Mouse (Mus musculus) midbrain, embryonic 15.5 days (tissue): ENCODE data around the gene Gm5726. TPM values are rescaled to one million over a fixed set of nuclear protein-coding genes. Genes with fewer than 3 reads are reported as not detected.
"Not testable (repeated sequence)": the region's sequence is repeated elsewhere in the genome, so short reads cannot be mapped to it uniquely, and the experiment has no call there.

Source experiments
- ATAC-seq: fragments of 200-750 bp; cut with Nextera tagmentation; replicated peaks from 2 replicates; pipeline ENCODE4 v1.8.0; 2017; ENCODE audit warnings: moderate TSS enrichment
- H3K27ac ChIP-seq: fragments of 300-500 bp; sonication (generic); 2 replicates; pipeline ENCODE4 v1.5.1; 2015; ENCODE audit warnings: mild to moderate bottlenecking, inconsistent platforms
- H3K27me3 ChIP-seq: fragments of 300-500 bp; sonication (generic); replicated peaks from 2 replicates; pipeline ENCODE4 v1.6.1; 2015; ENCODE audit warnings: inconsistent platforms
- H3K36me3 ChIP-seq: fragments of 300-500 bp; sonication (generic); replicated peaks from 2 replicates; pipeline ENCODE4 v1.6.1; 2015; ENCODE audit warnings: inconsistent platforms
- H3K4me1 ChIP-seq: fragments of 300-500 bp; sonication (generic); 2 replicates; pipeline ENCODE4 v1.6.1; 2015; ENCODE audit warnings: inconsistent platforms
- H3K4me2 ChIP-seq: fragments of 300-500 bp; sonication (generic); 2 replicates; pipeline ENCODE4 v1.6.1; 2015; ENCODE audit warnings: inconsistent platforms, mild to moderate bottlenecking, moderate library complexity
- H3K4me3 ChIP-seq: fragments of 300-500 bp; sonication (generic); 2 replicates; pipeline ENCODE4 v1.5.1; 2015; ENCODE audit warnings: mild to moderate bottlenecking, inconsistent platforms
- H3K9ac ChIP-seq: fragments of 300-500 bp; sonication (generic); 2 replicates; pipeline ENCODE4 v1.6.1; 2015; ENCODE audit warnings: mild to moderate bottlenecking, inconsistent platforms
- H3K9me3 ChIP-seq: fragments of 300-500 bp; sonication (generic); 2 replicates; pipeline ENCODE4 v1.6.1; 2016; ENCODE audit warnings: inconsistent platforms
- WGBS: fragments of 180-500 bp; shearing (Covaris S2); methylation state at CpG from one replicate; pipeline ENCODE4 v1.1.7; 2015; ENCODE audit warnings: mixed read lengths; 5-methylcytosine and 5-hydroxymethylcytosine counted together
- polyA plus RNA-seq: library from polyadenylated mRNA; unstranded; fragments of >200 nt; fragmentation: Nextera tagmentation; extraction: Ambion mirVana; gene quantifications from 2 replicates; pipeline ENCODE4 v1.2.1, GENCODE M21; 2015

The Gm5726 gene
- polyA plus RNA-seq: not detected in 2 replicates

- WGBS: no CpG with 5 or more reads among the region's 1 CpGs
- not testable (repeated sequence) for H3K4me3 ChIP-seq, H3K9ac ChIP-seq, H3K4me2 ChIP-seq, ATAC-seq, H3K4me1 ChIP-seq, H3K27me3 ChIP-seq, H3K36me3 ChIP-seq, H3K27ac ChIP-seq, H3K9me3 ChIP-seq
Measured at GRCm38 (mm10) chr7:20545657-20546056, at the start of gene Gm5726. Gene Gm5726, minus strand, starts transcription at chr7:20545757.

GRCm38 (mm10) chr7:20576141-20576540 is 30.6 kb upstream of the Gm5726 start, which contains the start of gene Gm4141:
Gene Gm4141, minus strand, starts transcription at chr7:20576241.
- H3K4me3 ChIP-seq, ATAC-seq, H3K4me2 ChIP-seq, H3K27ac ChIP-seq, H3K9me3 ChIP-seq, H3K9ac ChIP-seq, H3K36me3 ChIP-seq, H3K27me3 ChIP-seq, H3K4me1 ChIP-seq: not testable (repeated sequence)
- no CpG with 5 or more reads among the region's 3 CpGs for WGBS

GRCm38 (mm10) chr7:20533537-20533936 is 12.0 kb downstream of the Gm5726 start, which contains the start of gene Vmn1r104:
Gene Vmn1r104, plus strand, starts transcription at chr7:20533837.
- not testable (repeated sequence) for H3K4me2 ChIP-seq, H3K4me3 ChIP-seq, H3K27ac ChIP-seq, H3K4me1 ChIP-seq, H3K36me3 ChIP-seq, ATAC-seq, H3K9ac ChIP-seq, H3K27me3 ChIP-seq, H3K9me3 ChIP-seq
- WGBS: no CpG with 5 or more reads among the region's 3 CpGs

GRCm38 (mm10) chr7:20510434-20510833 is 35.1 kb downstream of the Gm5726 start, which contains the start of gene Vmn1r103:
Gene Vmn1r103, minus strand, starts transcription at chr7:20510534.
- ATAC-seq, H3K36me3 ChIP-seq, H3K4me2 ChIP-seq, H3K9ac ChIP-seq, H3K27ac ChIP-seq, H3K9me3 ChIP-seq, H3K27me3 ChIP-seq, H3K4me1 ChIP-seq, H3K4me3 ChIP-seq: not testable (repeated sequence)
- no CpG with 5 or more reads among the region's 3 CpGs for WGBS

Other genes starting within 250 kb of the Gm5726 start
- gene Gm4133, start 211.7 kb downstream of the Gm5726 start, polyA plus RNA-seq: not detected in 2 replicates
- gene Gm5728, start 170.3 kb downstream of the Gm5726 start, polyA plus RNA-seq: not detected in 2 replicates
- gene Vmn1r100, start 127.8 kb downstream of the Gm5726 start, polyA plus RNA-seq: not detected in 2 replicates
- gene Vmn1r101, start 103.2 kb downstream of the Gm5726 start, polyA plus RNA-seq: not detected in 2 replicates
- not detected in 2 replicates for gene Gm10670, start 70.8 kb downstream of the Gm5726 start, polyA plus RNA-seq
- gene Vmn1r103, start 35.2 kb downstream of the Gm5726 start, polyA plus RNA-seq: not detected in 2 replicates
- gene Vmn1r104, start 11.9 kb downstream of the Gm5726 start, polyA plus RNA-seq: not detected in 2 replicates
- not detected in 2 replicates for gene Gm4141, start 30.5 kb upstream of the Gm5726 start, polyA plus RNA-seq
- gene Gm4513, start 53.3 kb upstream of the Gm5726 start, polyA plus RNA-seq: not detected in 2 replicates
- gene Vmn1r107, start 123.2 kb upstream of the Gm5726 start, polyA plus RNA-seq: not detected in 2 replicates
- not detected in 2 replicates for gene Vmn1r111, start 157.5 kb upstream of the Gm5726 start, polyA plus RNA-seq
- not detected in 2 replicates for gene Gm10668, start 184.9 kb upstream of the Gm5726 start, polyA plus RNA-seq
- not detected in 2 replicates for gene Vmn1r112, start 225.4 kb upstream of the Gm5726 start, polyA plus RNA-seq
- gene Vmn1r113, start 241.5 kb upstream of the Gm5726 start, polyA plus RNA-seq: not detected in 2 replicates